ENCODE assay signal across 8 mouse cellular contexts in genomic region chr14:19905615-19906014, GRCm38 (mm10).
DNase-seq lines count a peak whose midpoint lies in the region; ATAC-seq lines count a peak whose summit lies in the region.

No protein-coding gene starts in this region.

- WGBS in midbrain, embryonic 14.5 days = 62% methylated on average over 5 of the region's 5 CpGs

- H3K4me3 ChIP-seq in midbrain, embryonic 14.5 days (replicated peaks; ENCODE audit: low read depth, low read length) = no peak overlapping the region

- no peaks in the 10 kb centered on the region for H3K9me3 ChIP-seq in midbrain, embryonic 14.5 days (ENCODE audit: control insufficient read depth, low read length)

- peak; percentile 96 for DNase-seq in 416B (ENCODE audit: low read depth)
- DNase-seq in brain, adult 2 months (ENCODE audit: low read depth, low spot score) = peak; percentile 95
- peak; percentile 40 to 60 for DNase-seq in left cerebral cortex, adult 18-20 months (ENCODE audit: low spot score in 2 of 2)
- peak; percentile 79 for DNase-seq in midbrain, embryonic 14.5 days
- DNase-seq in embryo, embryonic 10.5 days (ENCODE audit: low spot score) = no peak
- no peak for DNase-seq in spleen, adult 12 weeks (ENCODE audit: low spot score)

- H3K27me3 ChIP-seq in midbrain, embryonic 14.5 days (ENCODE audit: control insufficient read depth, insufficient read depth, low read length) = no peaks in the 10 kb centered on the region

- H3K4me2 ChIP-seq in midbrain, embryonic 14.5 days (ENCODE audit: low read length) = no peak overlapping the region

- H3K9ac ChIP-seq in midbrain, embryonic 14.5 days (replicated peaks; ENCODE audit: low read length) = no peak overlapping the region

- ATAC-seq in frontal cortex, adult (ENCODE audit: low TSS enrichment) = peak; percentile 86
- ATAC-seq in hematopoietic stem cell, adult 5-6 weeks (replicated peaks in 1 of 2; ENCODE audit: insufficient read depth in 1 of 2, low FRiP score in 2 of 2, low TSS enrichment in 1 of 2, low read depth in 1 of 2, poor library complexity in 2 of 2, severe bottlenecking in 2 of 2) = peak; percentile 92 to 95
- peak; percentile 48 for ATAC-seq in midbrain, embryonic 14.5 days (ENCODE audit: low FRiP score, low TSS enrichment)

- no peaks in the 10 kb centered on the region for H3K36me3 ChIP-seq in midbrain, embryonic 14.5 days (ENCODE audit: control insufficient read depth, insufficient read depth, low read length)

- H3K27ac ChIP-seq in midbrain, embryonic 14.5 days (replicated peaks; ENCODE audit: low read depth, low read length) = peak overlapping the region; percentile 56

- peaks cover 23% of the 10 kb centered on the region for H3K4me1 ChIP-seq in midbrain, embryonic 14.5 days (ENCODE audit: control insufficient read depth, insufficient read depth, low read length)

Comparison
In these comparisons a context has a peak if more than half of its experiments do, and no peak if none do; other contexts are left out.
1. DNase-seq: peak in 416B (single experiment), brain, adult 2 months (single experiment), left cerebral cortex, adult 18-20 months (2 of 2) and midbrain, embryonic 14.5 days (single experiment); none in embryo, embryonic 10.5 days (single experiment) and spleen, adult 12 weeks (single experiment).
2. Peak in every context shown above with its lines, with median percentiles within 50 percentile points of each other: ATAC-seq.